Mouse (Mus musculus): ENCODE data around the gene Mical3. TPM values are rescaled to one million over a fixed set of nuclear protein-coding genes. Genes with fewer than 3 reads are reported as not detected.

Gene Mical3
- total and polyA plus RNA-seq, 2 experiments from 2014 or later, result 17.5 to 78.7 TPM

GRCm38 (mm10) chr6:121087586-121088245 is 43.1 kb downstream of the Mical3 start:
- WGBS, result 72% methylated on average over 22 of the region's 22 CpGs
- H3K9ac ChIP-seq, result no peak overlapping the region
- H3K36me3 ChIP-seq (ENCODE audit: insufficient read depth), result no peaks in the 10 kb centered on the region
- no peaks in the 10 kb centered on the region for H3K4me1 ChIP-seq (ENCODE audit: insufficient read depth)
- no peak overlapping the region for H3K4me3 ChIP-seq (ENCODE audit: low read depth, low read length)
- DNase-seq, result no peak
- no peaks in the 10 kb centered on the region for H3K27me3 ChIP-seq (ENCODE audit: insufficient read depth, low read length)
- peak; percentile 28; the same call in 1 of the 2 replicates for ATAC-seq
- H3K4me2 ChIP-seq (ENCODE audit: low read depth), result no peak overlapping the region
- no peaks in the 10 kb centered on the region for H3K9me3 ChIP-seq (ENCODE audit: low read length)
- 0 out of 2 replicates have a peak overlapping the region, but pooled peaks have one; percentile 15 for H3K27ac ChIP-seq (ENCODE audit: low read depth, low read length)
- no peak for TF ChIP-seq CTCF (IDR thresholded peaks at IDR 0.05; ENCODE audit: low read depth)

- no peaks in the 10 kb centered on the region for H3K9me3 ChIP-seq (ENCODE audit: low read length)
- 77% methylated on average over 10 of the region's 10 CpGs for WGBS
- ATAC-seq, result no peak
- no peak overlapping the region for H3K4me3 ChIP-seq (ENCODE audit: low read depth, low read length)
- no peak overlapping the region for H3K9ac ChIP-seq
- H3K27ac ChIP-seq (ENCODE audit: low read depth, low read length), result no peak overlapping the region
- no peaks in the 10 kb centered on the region for H3K36me3 ChIP-seq (ENCODE audit: insufficient read depth)
- no peak for DNase-seq
- H3K27me3 ChIP-seq (ENCODE audit: insufficient read depth, low read length), result no peaks in the 10 kb centered on the region
- no peak overlapping the region for H3K4me2 ChIP-seq (ENCODE audit: low read depth)
- H3K4me1 ChIP-seq (ENCODE audit: insufficient read depth), result no peaks in the 10 kb centered on the region
- no peak for TF ChIP-seq CTCF (IDR thresholded peaks at IDR 0.05; ENCODE audit: low read depth)
These were observed 43.7 kb downstream of the Mical3 start for GRCm38 (mm10) chr6:121087127-121087526.

GRCm38 (mm10) chr6:121086226-121086625 is 44.6 kb downstream of the Mical3 start:
- H3K27me3 ChIP-seq (ENCODE audit: insufficient read depth, low read length), result no peaks in the 10 kb centered on the region
- no peak overlapping the region for H3K4me2 ChIP-seq (ENCODE audit: low read depth)
- TF ChIP-seq CTCF (IDR thresholded peaks at IDR 0.05; ENCODE audit: low read depth), result no peak
- H3K9me3 ChIP-seq (ENCODE audit: low read length), result no peaks in the 10 kb centered on the region
- H3K4me1 ChIP-seq (ENCODE audit: insufficient read depth), result no peaks in the 10 kb centered on the region
- H3K27ac ChIP-seq (ENCODE audit: low read depth, low read length), result no peak overlapping the region
- DNase-seq (no peak), ATAC-seq (no peak)
- WGBS, result 87% methylated on average over 9 of the region's 9 CpGs
- no peak overlapping the region for H3K9ac ChIP-seq
- no peaks in the 10 kb centered on the region for H3K36me3 ChIP-seq (ENCODE audit: insufficient read depth)
- no peak overlapping the region for H3K4me3 ChIP-seq (ENCODE audit: low read depth, low read length)

- Histone ChIP-seq H3K9me3 (ENCODE audit: low read length) (no peaks in the 10 kb centered on the region), H3K4me1 (ENCODE audit: insufficient read depth) (no peaks in the 10 kb centered on the region), H3K27me3 (ENCODE audit: insufficient read depth, low read length) (no peaks in the 10 kb centered on the region), H3K4me2 (ENCODE audit: low read depth) (no peak overlapping the region), H3K9ac (no peak overlapping the region), H3K4me3 (ENCODE audit: low read depth, low read length) (no peak overlapping the region), H3K27ac (ENCODE audit: low read depth, low read length) (peak overlapping the region; percentile 50), H3K36me3 (ENCODE audit: insufficient read depth) (no peaks in the 10 kb centered on the region)
- DNase-seq (no peak), ATAC-seq (no peak)
- 74% methylated on average over 6 of the region's 6 CpGs for WGBS
- no peak for TF ChIP-seq CTCF (IDR thresholded peaks at IDR 0.05; ENCODE audit: low read depth)
These were observed 46.7 kb downstream of the Mical3 start for GRCm38 (mm10) chr6:121084050-121084480.

GRCm38 (mm10) chr6:121082094-121082473 is 48.7 kb downstream of the Mical3 start:
- DNase-seq (no peak), ATAC-seq (no peak)
- Histone ChIP-seq H3K4me3 (ENCODE audit: low read depth, low read length) (no peak overlapping the region), H3K27ac (ENCODE audit: low read depth, low read length) (no peak overlapping the region), H3K27me3 (ENCODE audit: insufficient read depth, low read length) (no peaks in the 10 kb centered on the region), H3K9ac (no peak overlapping the region), H3K9me3 (ENCODE audit: low read length) (no peaks in the 10 kb centered on the region), H3K4me1 (ENCODE audit: insufficient read depth) (no peaks in the 10 kb centered on the region), H3K36me3 (ENCODE audit: insufficient read depth) (no peaks in the 10 kb centered on the region), H3K4me2 (ENCODE audit: low read depth) (no peak overlapping the region)
- no peak for TF ChIP-seq CTCF (IDR thresholded peaks at IDR 0.05; ENCODE audit: low read depth)
- 88% methylated on average over 10 of the region's 10 CpGs for WGBS

- Histone ChIP-seq H3K27me3 (ENCODE audit: insufficient read depth, low read length) (no peaks in the 10 kb centered on the region), H3K36me3 (ENCODE audit: insufficient read depth) (no peaks in the 10 kb centered on the region), H3K27ac (ENCODE audit: low read depth, low read length) (no peak overlapping the region), H3K4me1 (ENCODE audit: insufficient read depth) (no peaks in the 10 kb centered on the region), H3K4me2 (ENCODE audit: low read depth) (no peak overlapping the region), H3K9me3 (ENCODE audit: low read length) (no peaks in the 10 kb centered on the region), H3K4me3 (ENCODE audit: low read depth, low read length) (no peak overlapping the region), H3K9ac (no peak overlapping the region)
- 63% methylated on average over 26 of the region's 26 CpGs for WGBS
- TF ChIP-seq CTCF (IDR thresholded peaks at IDR 0.05; ENCODE audit: low read depth), result no peak
- DNase-seq (no peak), ATAC-seq (peak; percentile 36)
These were observed 49.3 kb downstream of the Mical3 start for GRCm38 (mm10) chr6:121081288-121082093.

- Histone ChIP-seq H3K27me3 (ENCODE audit: insufficient read depth, low read length) (no peaks in the 10 kb centered on the region), H3K36me3 (ENCODE audit: insufficient read depth) (no peaks in the 10 kb centered on the region), H3K4me2 (ENCODE audit: low read depth) (no peak overlapping the region), H3K4me3 (ENCODE audit: low read depth, low read length) (no peak overlapping the region), H3K27ac (ENCODE audit: low read depth, low read length) (no peak overlapping the region), H3K9me3 (ENCODE audit: low read length) (no peaks in the 10 kb centered on the region), H3K9ac (no peak overlapping the region), H3K4me1 (ENCODE audit: insufficient read depth) (no peaks in the 10 kb centered on the region)
- ATAC-seq, result no peak
- 70% methylated on average over 5 of the region's 5 CpGs for WGBS
- DNase-seq, result no peak
- no peak for TF ChIP-seq CTCF (IDR thresholded peaks at IDR 0.05; ENCODE audit: low read depth)
These were observed 52.6 kb downstream of the Mical3 start for GRCm38 (mm10) chr6:121078175-121078574.

Measured in forebrain, postnatal 0 days (tissue).